Mouse (Mus musculus) lung, embryonic 15.5 days (tissue): Measurements from ENCODE around the gene Tssk2. TPM values are rescaled to one million over a fixed set of nuclear protein-coding genes. Genes with fewer than 3 reads are reported as not detected.

Experiments used
- polyA plus RNA-seq: library from polyadenylated mRNA; unstranded; fragments of >200 nt; fragmentation: Nextera tagmentation; extraction: Ambion mirVana; gene quantifications from 2 replicates; pipeline ENCODE4 v1.2.1, GENCODE M21; 2015

The Tssk2 gene
- polyA plus RNA-seq, 1 experiment from 2014 or later = not detected

Other genes starting within 250 kb of the Tssk2 start
- 37.2 and 41.7 TPM in 2 replicates for gene Med15, start 165.7 kb upstream of the Tssk2 start, polyA plus RNA-seq
- gene Klhl22, start 139.0 kb upstream of the Tssk2 start, polyA plus RNA-seq = 61.2 and 66.0 TPM in 2 replicates
- gene Scarf2, start 101.4 kb upstream of the Tssk2 start, polyA plus RNA-seq = 20.5 and 23.9 TPM in 2 replicates
- gene B830017H08Rik, start 65.5 kb upstream of the Tssk2 start, polyA plus RNA-seq = 0.09 TPM in 1 of 2 replicates, not detected in the other
- 1.8 and 3.3 TPM in 2 replicates for gene Car15, start 60.3 kb upstream of the Tssk2 start, polyA plus RNA-seq
- gene Gm20518, start 7.0 kb upstream of the Tssk2 start, polyA plus RNA-seq = 0.16 TPM in 1 of 2 replicates, not detected in the other
- gene Tssk1, start 4.4 kb upstream of the Tssk2 start, polyA plus RNA-seq = 0.05 TPM in 1 of 2 replicates, not detected in the other
- 92.0 and 93.9 TPM in 2 replicates for gene Dgcr2, start 75 bp upstream of the Tssk2 start, polyA plus RNA-seq
- 43.5 and 43.9 TPM in 2 replicates for gene Ess2, start 12.7 kb downstream of the Tssk2 start, polyA plus RNA-seq
- not detected in 2 replicates for gene Gsc2, start 16.4 kb downstream of the Tssk2 start, polyA plus RNA-seq
- gene Slc25a1, start 29.6 kb downstream of the Tssk2 start, polyA plus RNA-seq = 71.7 and 72.6 TPM in 2 replicates
- not detected in 2 replicates for gene Vpreb2, start 81.8 kb downstream of the Tssk2 start, polyA plus RNA-seq
- 95.5 and 97.9 TPM in 2 replicates for gene Dgcr6, start 154.2 kb downstream of the Tssk2 start, polyA plus RNA-seq
- 13.5 and 14.7 TPM in 2 replicates for gene Prodh, start 191.6 kb downstream of the Tssk2 start, polyA plus RNA-seq
- gene Rtn4r, start 229.0 kb downstream of the Tssk2 start, polyA plus RNA-seq = 0.74 and 0.90 TPM in 2 replicates